Mouse (Mus musculus): Measurements from ENCODE around the gene Fer. TPM values are rescaled to one million over a fixed set of nuclear protein-coding genes. Genes with fewer than 3 reads are reported as not detected.

Fer gene
- 10 to 100 TPM in 1 of 2 experiments, 1 to 10 TPM in 1; 8.8 to 10.7 TPM for total RNA-seq (2023)

DNA sequence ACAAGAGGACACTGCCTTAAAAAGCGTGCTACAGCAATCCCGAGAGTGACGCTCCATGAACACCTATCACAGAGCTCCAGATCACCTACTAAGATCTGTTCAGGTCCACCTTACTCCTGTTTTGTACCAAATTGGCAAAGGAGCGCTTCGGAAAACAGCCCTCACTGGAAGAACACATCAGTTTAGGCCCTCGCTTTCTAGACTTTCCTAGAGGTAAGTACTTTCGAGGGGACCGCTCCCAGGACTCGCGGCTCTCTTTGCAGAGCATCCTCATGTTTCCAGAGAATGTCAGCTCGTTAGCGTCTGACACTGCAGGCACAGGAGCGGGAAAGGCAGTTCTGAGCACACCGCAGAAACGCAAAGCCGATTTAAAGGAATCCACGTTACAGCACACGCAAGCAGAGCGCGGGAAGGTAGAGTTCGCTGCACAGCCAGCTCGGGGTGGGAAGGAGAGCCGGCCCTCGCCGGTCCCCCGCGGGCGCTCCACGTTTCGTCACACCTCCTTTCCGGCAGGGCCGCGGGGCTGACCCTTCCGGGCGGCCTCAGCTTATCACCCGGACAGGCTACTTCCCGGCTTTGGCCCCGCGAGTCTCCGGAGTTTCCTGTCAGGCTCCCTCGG, at the start of gene Fer:
TSS of gene Fer (plus strand) at position 51 of the 619 bp plus-strand sequence.

DNA sequence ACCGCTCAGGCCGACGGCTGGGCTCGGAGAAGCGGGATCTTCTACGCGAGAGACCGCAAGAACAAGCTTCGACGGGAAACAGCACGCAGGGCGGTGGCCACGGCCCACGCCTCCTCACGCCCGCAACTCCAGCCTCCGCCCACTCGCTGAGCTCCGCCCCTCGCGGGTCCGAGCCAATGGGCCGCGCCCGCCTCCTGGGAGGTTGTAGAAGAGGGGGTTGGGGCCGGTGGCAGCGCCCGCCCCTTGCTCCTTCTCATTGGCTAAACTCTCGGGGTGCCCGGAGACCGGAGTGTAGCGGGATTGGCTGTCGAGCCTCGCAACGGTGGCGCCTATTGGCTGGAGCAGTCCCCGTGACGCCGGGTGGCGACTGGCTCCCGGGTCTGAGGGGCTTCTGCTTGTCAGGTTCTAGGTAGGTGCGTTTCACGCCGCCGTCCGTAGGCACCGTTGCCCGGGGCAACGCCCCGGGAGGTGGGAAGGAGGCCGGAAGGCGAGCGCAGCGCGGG, 836 bp downstream of the Fer start, which contains the start of gene A930002H24Rik:
TSS of gene A930002H24Rik (minus strand) at position 145 of the 503 bp plus-strand sequence.

Other genes starting within 250 kb of the Fer start
- 1 to 10 TPM in 1 of 2 experiments, not detected in 1; 1.3 TPM for gene A930002H24Rik, start 729 bp downstream of the Fer start, total RNA-seq (2023)